Mouse (Mus musculus): ENCODE measurements around the gene Atxn2. TPM values are rescaled to one million over a fixed set of nuclear protein-coding genes. Genes with fewer than 3 reads are reported as not detected.
A peak's percentile ranks its signal among the peaks of the same experiment; 100 is the strongest.

The Atxn2 gene
- total RNA-seq, 2 experiments from 2014 or later = 137 to 154 TPM

DNA sequence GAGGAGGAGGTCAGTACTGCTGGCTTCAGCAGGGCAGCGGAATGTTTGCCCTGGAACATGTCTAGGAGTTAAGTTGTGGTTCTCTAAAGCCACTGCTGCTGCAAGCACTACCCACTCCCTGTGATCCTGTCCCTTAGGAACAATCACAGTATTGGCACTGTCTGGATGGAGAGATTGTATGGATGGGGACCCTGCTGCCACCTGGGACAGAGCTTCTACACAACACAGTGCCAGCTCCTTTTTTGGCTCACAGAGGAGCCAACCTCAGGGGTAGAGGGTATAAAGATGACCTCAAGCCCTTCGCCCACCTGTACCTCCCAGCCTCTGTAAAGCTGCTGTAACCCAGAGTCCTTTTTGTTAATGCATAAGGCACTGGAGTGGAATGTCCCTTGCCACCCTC is 105.5 kb downstream of the Atxn2 start:
- DNase-seq = no peak

DNA sequence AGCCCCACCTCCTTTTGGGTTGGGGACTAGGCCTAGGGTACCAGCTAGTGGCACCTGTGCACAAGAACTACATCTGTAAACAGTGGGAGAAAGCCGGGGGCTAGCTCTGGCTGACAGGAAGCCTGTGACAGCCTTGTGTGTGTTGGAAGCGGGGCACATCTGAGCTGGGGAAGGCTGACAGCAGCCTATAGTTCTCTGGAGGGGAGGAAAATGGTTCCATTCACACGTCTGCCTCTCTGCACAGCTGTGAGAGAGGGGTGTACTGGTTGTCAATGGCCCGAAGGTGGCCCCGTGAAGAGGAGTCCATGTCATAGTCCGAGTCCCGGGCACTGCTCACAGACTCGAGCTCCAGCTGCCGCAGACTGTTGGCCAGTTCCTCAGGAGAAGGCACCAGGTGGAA is 106.4 kb downstream of the Atxn2 start:
- DNase-seq = no peak

DNA sequence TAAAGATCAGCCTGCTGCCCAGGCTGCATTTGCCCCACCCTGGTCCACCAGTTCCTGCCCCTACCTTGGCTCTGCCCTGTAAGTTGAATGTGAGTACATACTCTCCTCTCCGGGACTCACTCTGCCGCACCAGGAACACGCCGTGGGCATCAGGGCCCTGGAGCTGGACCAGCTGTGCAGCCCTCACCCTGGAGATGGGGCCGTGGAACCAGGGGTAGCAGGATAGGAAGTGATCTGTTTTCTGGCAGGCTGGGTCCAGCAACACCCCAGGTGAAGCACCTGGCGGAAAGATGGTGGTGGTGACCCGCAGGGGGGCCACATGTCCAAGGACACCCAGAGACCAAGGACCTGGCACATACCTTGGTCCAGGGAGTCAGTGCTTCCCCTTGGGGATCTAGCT is 107.3 kb downstream of the Atxn2 start:
- no peak for DNase-seq

DNA sequence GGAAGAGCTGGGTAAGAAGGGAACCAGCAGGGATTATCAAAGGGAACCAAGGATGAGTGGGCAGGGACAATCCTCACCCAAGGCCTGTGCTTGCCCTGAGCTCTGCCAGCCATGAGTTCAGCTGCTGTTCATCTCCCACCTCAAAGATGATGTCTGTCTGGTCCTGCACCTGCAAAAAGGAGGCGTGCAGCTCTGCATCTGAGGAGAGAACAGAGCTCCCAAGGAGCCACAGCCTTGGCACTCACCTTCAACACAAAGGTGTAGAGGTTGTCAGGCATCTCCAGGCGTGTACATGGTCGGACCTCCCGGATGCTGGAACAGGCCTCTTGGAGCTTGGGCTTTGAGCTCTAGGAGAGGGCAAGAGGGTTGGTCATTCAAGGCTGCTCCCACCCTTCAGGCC is 107.7 kb downstream of the Atxn2 start:
- DNase-seq = no peak

DNA sequence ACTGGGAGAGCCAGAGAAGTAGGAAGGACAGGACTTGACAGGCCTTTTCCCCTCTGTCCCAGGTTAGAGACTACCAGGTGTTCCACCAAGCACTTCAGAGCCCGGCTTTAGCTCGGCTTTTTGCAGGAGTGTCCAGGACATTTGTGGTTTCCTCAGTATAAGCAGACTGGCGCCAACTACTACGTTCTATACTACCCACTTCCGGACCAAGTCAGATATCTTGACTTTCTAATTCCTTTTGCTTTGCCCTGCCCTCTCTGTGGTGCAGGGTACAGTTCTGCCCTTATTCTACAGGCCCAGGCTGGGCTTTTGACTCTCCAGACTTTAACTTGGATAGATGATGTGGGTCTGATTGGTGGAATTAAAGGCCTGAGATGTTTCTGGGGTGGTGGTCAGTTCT is 108.4 kb downstream of the Atxn2 start:
- no peak for DNase-seq

DNA sequence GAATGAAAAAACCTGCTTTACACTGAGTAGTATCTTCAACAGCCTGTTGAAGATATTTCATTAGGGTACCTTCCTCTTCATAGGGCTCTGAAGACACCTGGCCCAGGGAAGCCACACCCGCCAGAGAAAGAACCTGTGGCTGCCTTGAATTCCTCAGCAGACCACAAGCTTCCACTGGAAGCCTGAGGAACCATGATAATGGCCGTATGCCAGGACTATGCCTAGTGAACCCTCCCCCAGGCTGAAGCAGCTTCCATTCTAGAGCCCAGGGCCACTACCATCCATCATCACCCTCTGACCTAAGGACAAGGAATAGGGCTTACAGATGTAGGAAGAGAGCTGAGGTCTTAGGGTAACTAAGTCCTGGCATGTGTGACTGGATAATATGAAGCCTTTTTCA is 109.0 kb downstream of the Atxn2 start:
- no peak for DNase-seq

DNA sequence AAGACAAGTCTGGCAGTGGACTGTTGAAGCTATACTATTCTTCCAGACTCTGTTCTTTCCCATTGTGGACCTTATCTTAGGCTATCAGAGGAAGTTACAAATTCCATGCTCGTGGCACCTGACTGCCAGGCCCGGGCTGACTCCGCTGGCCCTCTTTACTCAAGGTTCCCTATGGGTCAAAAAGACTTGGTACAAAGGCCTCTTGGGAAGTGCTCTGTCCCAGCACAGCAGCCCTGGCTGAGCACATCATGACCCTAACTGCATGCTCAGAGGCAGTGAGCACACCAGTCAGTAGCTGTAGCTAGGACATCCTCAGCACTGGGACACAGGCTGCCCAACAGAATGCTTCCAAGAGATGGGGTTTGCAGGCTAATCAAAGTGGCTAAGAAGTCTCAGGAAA is 109.5 kb downstream of the Atxn2 start:
- no peak for DNase-seq

DNA sequence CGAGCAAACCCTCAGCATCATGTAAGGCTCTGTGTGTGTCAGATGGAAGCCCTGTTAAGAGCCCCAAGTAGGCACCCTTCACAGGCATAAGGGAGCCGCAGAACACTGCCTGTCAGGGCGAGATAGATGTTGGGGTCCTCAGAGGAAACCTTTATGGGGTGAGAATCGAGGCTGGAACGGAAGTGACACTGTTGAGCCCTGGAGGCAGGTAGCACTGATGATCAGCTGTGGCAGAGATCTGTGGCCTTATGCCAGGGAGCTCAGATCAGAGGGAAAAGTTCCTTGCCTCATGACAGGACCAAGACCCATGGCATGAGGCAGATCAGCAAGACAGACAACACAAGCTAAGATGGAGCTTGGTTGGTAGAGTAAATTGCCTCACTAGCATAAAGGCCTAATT is 110.0 kb downstream of the Atxn2 start:
- DNase-seq = peak in 1 of 2 experiments; percentile 2

DNA sequence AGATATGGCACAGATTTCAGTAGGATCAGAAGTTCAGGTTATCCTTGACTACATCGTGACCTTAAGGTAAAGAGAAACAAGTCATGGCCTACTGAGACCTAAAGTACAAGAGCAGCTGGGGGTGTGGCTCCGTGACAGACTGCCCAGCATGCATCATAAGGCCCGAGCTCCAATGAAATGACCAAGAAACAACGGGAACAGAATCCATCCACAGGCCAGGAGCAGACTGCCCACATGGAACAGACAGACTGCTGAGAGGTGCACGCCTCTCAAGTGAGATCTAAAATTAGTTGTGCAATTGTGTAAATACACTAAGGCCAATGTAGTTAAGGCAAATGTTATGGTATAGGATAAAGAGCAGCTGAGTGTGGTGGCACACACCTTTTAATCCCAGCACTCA is 110.4 kb downstream of the Atxn2 start:
- peak in 1 of 2 experiments; percentile 4 for DNase-seq

DNA sequence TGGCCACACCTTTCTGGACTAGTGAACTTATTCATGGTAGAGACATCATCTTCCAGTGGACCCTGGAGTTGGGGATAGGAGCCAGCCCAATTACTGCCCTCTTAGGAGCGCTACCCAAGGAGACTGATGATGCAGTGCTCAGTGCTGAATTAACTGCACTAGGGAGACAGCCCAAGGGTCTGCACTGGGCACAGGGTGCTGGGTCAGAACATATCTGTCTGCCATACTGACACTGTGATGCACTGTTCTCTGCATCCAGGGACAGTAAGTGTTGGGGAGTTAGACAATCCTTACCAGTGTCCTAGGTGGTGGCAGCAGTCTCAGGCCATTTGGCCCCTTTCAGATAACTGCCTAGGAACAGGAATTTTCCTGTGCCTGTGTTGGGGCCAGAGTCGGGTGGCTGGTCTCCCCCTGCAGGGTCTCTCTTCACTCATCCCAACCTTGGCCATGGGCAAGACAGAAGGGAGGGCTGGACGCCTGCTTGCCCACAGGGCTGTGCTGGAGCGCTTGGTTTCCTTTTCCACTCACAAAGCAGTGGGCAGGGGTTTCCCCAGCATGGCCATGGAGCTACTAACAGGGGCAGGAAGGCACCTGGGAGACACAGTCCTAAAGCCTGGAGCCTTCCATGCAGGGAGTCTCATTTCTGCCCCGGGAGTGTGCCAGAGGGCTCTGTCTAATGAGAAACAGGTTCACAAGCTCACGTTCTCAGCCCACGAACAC is 111.8 kb downstream of the Atxn2 start:
- DNase-seq = no peak

DNA sequence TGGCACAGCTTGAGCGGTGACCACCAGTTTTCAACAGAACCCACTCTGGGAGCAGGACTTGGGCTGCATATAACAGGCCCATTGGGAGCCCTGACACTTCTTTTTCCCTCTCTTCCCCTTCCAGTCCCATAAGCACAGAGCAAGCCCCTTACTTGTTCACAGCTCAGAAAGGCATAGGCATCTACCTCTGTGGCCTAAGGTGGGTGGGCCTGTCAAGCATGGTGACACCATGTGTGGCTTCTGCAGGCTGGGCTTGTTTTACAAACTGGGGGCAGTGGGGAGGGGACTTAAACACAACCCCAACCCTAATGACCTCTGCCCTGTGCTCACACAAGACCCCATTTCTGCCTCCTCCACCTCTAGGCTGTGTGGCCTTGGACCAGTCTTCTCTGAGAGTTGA is 112.5 kb downstream of the Atxn2 start:
- DNase-seq = no peak

DNA sequence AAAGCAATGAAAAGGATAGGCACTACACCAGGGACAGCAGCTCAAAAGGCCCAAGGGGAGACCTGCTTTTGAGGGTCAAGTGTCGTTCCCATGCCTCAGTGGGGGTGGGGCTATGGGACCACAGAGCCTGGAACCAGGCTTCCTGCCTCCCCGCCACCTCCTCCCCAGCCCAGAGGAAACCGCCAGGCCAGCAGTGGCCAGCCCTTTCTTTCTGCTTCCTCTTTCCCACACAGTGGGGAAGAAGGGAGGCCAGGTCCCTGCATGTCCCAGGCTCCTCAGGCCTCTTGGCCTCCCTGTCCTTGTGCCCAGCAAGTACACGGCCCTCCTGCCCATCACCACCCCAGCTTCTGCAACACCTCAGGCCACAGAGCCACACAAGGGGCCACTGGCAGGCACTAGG is 113.0 kb downstream of the Atxn2 start:
- peak in 1 of 2 experiments; percentile 81 for DNase-seq

DNA sequence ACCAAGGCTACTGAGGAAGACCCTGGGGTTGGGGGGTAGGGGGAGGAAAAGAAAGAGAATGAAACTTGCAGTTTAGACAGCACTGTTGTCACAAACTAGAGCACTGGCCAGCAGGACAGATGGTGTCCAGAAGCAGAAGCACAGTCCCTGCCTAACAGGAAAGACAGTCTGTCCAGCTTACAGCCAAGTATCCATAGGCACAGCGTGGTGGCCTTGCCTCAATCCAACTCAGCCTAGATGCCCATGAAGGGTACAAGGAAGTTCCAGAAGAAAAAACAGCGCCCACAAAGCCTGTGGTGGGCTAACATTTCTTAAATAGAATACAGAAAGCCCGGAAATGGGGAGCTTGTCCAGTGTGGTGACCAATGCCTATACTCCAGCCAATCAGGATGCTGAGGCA is 114.5 kb downstream of the Atxn2 start:
- no peak for DNase-seq

DNA sequence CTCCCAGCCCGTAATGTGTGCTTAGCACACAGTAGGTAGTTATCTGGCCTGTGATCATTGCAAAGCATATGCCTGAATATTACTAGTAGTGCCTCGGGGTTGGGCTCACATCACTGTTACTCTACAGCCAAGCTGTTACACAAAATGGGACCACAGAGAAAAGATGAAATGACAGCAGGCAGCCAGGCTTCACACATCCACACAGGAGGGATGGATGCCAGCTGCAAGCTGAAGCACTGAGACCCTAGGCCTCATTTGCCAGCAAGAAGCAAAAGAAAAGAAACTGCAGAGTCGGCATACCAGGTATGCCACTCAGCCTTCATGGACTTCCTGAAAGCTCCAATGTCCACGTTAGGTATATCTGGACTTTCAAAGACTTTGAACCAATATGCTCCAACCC is 116.7 kb downstream of the Atxn2 start:
- no peak for DNase-seq

DNA sequence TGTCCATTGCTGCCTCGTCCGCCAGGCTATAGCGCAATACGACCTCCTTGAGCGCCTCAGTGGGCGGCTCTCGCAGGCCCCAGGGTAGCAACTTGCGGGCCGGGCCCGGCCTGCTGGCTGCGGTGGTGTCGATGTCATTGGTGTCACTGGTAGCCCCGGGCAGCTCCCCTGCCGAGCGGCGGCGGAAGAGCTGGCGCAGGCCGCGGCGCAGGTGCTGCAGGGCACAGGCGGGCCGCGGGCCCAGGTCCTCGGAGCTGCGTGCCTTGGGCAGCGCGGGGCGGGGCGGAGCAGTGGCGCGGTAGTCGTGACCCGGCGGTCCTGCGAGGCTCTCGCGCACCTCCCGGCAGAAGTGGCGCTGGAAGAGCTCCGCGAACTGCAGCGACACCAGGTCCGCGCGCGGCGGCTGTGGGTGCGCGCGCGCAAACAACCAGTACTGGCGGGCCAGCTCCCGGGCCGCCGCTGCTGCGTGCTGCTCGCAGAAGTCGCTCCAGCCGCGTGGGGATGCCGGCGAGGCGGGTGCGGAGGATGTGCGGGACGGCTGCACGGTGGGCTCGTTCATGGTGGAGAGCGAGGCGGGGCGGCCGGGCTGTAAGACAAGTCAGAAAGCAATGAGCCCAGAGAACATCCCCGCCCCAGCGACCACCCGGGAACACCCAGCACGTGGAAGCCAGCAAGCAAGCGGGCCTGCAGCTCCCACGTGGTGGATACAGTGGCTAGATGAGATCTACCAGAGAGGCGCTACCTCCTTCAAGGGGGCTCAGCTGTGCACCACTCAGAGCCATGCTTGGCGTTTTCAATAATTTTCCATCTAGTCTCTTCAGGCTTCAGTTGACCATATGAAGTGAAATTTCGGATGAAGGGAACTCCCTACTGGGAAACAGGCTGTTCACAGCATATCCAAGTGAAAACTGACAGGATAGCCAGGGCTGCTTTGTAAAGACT is 117.6 kb downstream of the Atxn2 start:
- DNase-seq = no peak

DNA sequence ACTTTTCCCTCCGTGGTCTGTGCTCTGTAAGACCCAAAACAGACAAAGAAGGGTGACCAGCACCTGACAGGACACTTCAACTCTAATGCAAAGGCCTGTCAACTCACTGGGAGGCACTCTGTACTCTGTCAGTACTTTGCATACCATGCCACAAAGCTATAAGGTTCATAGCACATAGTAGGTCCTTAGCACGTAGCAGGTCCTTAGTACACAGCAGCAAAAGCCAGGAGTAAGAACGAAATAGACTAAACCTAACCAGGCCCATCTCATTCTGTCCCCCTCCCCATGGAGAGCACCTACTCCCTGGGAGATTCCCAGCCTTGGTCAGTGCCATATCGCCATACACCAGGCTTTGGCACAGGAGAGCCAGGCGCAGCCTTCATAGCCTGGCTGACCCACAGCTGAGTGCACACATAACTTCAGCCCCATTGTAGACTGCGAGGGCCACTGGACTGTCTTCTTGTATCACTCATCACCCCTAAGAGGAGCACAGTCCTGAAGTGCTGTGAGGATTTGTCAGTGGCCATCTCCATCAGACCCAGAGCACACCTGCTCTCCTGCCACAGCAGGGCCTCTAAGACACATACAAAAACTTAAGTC is 120.0 kb downstream of the Atxn2 start:
- DNase-seq = no peak

DNA sequence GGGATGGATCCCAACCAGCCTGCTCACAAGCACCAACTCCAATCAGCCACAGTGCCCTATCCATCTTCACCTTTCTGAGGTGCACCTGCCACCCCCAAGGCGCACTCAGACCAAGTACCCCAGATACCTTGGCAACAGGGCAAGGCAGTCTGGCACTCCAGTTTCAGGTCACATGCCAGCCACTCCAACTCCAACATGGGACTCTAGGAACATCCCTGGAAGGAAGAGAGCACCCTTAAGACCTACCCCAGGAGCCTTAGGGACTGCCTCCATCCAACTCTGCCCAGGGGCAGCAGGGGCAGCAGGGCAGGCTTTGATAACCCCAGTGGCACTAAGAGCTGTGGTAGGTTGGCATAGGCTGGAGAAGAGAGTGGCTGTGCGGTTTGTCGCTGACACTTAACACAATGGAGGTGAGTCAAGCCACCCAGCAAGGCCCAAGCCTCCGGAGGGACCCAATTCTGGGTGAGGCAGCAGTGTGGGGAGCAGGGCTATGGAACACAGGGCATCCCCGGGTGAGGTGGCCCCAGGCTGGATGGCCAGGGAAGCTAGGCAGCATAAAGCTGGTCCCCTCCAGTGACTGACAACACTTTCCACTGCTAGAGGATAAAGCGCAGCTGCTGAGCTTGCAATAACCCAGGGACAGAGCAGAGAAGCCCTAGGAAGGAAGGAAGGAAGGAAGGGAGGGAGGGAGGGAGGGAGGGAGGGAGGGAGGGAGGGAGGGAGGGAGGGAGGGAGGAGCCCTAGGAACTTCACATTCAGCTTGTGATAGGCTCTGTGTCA is 121.4 kb downstream of the Atxn2 start:
- DNase-seq = no peak

DNA sequence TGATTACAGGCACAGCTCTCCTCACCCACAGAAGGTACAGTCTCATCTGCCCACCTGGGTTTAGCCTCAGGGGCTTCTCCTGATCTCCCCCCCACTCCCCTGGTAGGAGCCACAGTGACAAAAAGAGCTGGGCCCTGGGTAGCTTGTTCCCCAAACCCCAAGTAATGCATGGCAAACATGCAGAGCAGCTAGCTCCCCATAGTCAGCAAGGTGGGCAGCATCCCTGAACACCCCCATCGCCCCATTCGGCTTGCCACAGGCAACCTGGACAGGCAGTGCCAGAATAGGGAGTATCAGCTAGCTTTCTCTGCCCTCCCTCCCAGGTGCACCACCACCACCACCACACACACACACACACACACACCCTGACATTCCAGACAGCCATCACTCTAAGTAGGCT is 122.0 kb downstream of the Atxn2 start:
- DNase-seq = no peak

DNA sequence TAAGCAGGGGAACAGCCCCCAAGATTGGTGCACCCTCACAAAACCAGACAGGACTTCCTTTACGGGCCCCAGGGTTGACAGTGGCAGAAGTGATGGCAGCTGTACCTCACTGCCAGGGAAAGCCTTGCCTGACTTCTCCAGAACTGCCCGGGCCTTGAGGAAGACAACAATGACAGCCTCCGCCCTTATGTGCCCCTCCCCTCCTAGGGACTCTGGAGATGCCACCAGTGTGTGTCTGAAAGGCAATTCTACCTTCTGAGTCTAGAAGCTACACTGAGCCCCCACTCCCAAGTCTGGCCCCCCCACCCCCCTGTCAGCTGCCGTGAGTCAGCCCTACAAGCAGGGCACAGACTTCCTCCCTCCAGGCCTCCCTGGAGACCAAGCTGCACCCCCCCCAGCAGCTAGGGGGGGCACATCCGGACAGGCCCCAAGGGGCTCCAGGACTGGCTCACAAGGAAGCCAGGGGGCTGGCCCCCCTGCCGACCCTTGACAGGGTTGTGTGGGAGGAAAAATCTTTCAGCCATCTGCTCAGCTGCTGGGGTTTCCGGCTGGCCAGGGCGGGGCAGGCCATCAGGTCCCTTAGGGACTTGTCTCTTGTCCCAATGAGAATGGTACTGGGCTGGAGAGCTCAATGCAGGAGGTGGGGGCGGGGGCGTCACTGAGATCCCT is 122.6 kb downstream of the Atxn2 start:
- DNase-seq = peak; percentile 80 to 93

DNA sequence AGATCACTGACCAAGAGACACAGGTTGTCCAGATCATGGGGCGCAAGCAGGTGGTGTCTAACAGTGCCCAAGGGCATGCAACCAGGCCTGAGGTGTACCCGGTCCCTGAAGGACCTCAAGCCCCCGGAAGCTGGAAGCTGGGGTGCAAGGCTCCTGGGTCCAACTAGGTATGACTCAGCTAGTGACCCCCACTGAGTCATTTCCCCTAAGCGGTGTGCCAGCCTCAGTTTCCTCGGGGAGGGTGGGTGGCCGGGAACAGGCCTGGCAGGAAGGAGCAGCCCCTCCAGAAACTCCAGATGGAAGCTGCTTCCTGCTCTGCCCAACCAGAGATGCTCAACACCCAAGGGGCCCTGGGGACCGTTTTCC is 123.1 kb downstream of the Atxn2 start:
- no peak for DNase-seq

DNA sequence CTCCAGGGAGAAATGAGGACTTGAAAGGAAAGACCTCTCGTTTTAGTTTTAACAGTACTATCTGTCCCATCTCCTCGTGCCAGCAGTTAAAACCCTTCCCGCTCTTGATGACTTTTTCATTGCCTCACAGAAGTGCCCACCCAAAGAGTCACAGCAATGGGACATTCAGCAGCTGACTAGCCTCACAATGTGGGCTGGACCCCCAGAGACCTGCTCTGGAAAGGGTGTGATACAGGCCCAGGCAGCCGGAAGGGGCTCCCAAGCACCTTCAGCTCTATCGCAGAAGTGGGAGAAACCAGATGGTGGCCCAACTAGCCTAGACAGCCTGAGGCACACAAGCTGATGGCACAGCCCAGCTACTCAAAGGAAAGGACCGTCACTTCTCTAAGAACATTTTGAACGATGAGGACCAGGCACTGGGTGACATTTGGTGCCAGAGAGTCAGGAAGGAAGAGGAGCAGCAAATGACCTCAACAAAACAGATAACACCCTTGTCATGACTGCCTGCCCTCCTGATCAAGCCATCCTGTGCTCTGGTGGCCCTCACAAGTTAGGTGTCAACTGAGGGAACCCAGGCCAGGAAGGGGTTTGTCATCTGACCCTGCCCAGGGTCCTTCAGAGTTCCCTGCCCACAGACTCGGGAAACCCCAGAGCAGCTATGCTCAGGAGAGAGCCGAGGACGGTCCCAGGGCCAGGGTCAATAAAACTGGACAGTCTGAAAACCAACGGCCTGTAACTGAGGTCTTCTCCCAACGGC is 124.0 kb downstream of the Atxn2 start:
- no peak for DNase-seq

Data from heart, adult 18-20 months (tissue).